Mouse (Mus musculus): Measurements from ENCODE around the gene Gabbr2.

Gene Gabbr2

DNA sequence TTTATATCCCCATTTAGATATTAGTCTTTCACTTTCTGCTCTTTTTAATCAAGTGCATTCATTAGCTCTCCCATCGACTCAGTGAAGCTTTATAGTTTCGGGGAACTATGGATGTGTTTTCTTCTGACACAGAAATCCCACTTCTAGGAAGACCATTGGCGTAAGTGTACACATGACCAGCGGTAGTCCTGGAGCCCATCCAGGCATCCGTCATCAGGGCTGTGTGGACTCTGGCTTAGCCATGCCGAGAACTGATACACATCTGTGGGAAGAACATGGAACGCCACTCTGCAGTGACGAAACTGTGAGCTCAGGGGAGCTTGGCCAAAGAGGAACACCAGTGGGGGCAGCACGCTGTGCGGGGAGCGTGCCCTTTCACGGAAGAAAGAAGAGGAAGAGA lies 128.0 kb downstream of the Gabbr2 start:
- peak; percentile 32 for DNase-seq (ENCODE audit: low spot score)

DNA sequence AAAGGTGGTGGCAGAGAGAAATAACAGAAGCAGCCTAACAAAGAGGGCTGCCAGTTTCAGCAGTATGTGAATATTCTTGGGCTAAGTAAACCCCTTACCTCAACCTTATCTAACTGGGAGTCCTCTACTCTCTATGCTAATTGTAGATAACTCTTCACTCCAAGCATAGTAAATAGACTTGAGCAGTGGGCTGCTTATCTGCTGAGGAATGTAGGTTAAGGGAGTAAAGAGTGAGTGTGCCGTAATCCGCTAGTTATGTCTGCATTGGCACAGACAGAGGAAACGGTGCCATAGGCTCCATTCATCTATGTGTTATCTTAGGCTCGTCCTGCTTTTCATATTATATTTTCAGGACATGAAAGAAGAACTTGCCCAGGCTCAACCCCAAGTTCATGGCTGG lies 129.0 kb downstream of the Gabbr2 start:
- no peak for DNase-seq (ENCODE audit: low spot score)

DNA sequence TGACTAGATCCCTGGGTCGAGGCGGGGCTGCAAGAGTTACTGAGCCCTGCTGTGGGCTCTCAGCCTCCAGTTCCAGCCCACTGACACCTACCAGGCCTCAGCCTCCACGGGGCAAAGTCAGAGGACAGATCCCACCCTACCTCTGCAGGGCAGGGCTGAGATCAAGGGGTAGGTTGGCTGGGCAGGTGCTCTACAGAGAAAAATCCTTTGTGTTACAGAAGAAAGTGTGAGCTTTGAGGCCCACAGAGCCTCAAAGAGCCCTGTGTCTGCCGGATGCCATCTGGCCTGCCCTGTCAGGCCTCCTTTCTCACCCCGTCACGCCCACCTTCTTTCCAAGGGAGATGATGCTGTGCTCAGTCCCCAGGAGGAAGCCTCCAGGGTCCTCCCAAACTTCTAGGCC lies 131.1 kb downstream of the Gabbr2 start:
- DNase-seq (ENCODE audit: low spot score) = no peak

DNA sequence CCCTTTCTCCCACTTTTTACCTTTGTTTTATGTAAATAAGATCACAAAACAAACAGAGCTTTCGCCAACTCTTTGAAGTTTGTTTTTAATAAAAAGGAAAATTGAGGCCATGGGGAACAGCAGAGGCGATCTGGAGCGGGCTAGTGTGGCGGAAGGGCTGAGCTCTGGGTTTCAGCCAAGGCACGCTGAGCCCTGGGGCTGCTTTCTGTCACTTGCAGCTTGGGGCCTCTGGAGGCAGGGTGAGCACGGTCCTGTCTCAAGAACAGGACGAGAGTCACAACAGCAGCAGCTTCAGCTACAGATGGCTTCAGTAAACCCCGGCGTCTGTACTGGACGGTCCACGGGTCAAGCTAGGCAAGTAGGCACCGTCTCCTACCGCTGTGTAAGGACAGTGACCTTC lies 132.8 kb downstream of the Gabbr2 start:
- no peak for DNase-seq (ENCODE audit: low spot score)

DNA sequence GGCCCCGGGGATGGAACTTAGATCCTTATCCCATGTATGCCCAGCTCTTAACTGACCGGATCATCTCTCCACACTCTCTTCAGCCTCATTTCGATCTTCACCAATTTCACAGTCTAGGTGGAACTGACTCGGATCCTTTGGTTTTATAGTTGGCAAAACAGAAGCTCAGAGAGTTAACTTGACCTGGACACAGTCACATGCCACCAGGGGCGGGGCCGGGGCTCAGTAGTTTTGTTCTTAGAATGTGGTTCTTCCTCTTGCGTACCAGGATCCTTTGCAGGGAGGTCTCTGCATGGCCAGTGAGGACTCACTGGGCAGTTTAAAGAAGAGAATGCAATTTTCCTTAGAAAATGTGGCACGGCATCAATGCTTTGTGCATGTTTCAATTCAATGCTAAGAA lies 135.5 kb downstream of the Gabbr2 start:
- DNase-seq (ENCODE audit: low spot score) = no peak

DNA sequence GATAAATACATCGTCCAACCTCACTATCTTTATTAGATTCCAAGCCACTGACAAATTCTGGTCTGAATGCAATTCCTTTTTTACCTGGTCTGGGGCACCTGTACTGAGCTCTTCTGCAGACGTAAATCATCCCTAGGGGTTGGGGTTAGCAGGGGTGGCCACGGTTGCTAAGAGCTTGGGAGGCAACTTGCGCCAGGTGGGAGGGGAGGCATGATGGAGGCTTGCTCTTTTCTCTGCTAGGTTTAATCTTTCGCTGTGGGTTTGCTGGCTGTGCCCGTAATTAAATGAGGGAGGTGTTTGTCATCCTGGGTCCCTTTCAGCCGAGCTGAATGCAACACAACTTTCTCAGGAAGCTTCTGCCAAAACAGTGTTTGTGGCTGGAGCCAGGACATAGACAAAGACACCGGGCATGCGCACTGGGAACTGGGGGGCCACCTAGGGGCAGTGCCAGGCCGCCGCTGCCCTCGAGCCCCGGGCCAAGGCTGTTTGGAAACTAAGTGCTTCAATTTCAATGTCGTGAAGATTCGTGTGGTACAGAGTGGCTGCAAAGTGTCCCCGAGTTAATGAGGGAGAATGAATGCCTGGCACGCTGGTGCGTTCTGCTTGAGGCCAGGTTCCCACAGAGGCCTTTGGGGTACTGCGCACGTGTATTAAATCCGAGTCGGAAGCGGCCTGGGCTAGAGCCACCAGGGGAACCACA lies 136.8 kb downstream of the Gabbr2 start:
- DNase-seq (ENCODE audit: low spot score) = no peak

DNA sequence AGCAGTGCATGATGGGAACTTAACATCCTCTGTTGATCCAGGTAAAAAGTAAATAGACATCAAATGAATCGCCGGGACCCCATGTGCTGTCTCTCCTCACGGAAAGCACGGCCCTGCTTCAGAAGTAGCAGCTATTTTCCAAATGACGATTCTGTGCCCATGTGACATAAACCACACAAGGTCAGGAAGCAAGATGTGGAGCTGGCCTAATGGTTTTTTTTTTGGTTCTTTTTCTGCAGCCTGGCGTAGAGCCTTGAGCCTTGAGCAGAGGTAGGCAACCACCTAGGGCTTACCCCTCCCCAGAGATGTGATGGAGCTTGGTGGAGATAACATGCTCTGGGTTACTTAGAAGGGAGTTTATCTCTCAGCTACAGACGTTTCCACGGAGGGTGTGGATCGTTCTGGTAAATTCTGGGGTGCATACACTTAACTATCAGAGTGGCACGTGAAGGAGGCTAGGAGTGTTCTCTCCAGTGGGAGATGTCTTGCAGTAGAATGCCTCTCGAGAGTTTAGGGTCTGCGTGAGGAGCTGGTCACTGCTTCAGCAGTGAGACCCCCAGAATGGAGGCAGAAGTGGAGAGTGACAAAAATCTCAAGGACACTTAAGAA lies 137.7 kb downstream of the Gabbr2 start:
- DNase-seq (ENCODE audit: low spot score) = peak; percentile 36

DNA sequence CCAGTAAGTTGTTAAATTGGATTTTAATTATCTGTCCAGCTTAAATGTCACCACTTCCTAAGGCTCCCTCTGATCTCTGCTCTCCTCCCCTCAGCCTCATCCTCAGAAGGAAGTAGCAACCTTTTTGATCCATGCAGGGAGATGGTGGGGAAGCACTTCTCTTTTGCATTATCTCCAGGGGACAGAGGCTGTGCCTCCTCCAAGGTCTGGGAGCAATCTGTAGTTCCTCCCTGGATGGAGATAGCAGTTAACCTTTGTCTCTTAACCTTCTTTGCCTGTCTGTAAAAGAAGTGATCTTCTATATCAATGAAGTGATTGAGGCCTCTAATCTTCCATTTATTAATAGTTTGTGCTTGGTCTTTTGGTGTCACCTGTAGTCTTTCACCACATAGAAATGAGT lies 143.9 kb downstream of the Gabbr2 start:
- no peak for DNase-seq (ENCODE audit: low spot score)

DNA sequence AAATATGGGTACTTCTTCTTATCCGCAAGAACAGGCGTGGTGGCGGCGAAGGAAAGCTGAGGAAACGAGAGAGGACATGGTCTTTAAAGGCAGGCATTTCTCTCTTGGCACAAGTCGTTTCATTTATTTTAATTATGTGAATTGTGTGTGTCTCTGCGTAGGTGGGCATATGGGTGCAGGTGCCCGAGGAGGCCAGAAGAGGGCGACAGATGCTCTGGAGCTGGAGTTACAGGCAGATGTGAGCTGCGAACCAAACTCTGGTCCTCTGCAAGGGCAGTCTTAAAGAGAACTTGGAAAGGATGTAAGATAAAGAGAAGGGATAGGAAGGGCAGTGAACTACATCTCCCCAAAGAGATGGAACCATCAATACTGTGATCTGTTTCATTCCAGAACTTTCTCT lies 145.3 kb downstream of the Gabbr2 start:
- no peak for DNase-seq (ENCODE audit: low spot score)

DNA sequence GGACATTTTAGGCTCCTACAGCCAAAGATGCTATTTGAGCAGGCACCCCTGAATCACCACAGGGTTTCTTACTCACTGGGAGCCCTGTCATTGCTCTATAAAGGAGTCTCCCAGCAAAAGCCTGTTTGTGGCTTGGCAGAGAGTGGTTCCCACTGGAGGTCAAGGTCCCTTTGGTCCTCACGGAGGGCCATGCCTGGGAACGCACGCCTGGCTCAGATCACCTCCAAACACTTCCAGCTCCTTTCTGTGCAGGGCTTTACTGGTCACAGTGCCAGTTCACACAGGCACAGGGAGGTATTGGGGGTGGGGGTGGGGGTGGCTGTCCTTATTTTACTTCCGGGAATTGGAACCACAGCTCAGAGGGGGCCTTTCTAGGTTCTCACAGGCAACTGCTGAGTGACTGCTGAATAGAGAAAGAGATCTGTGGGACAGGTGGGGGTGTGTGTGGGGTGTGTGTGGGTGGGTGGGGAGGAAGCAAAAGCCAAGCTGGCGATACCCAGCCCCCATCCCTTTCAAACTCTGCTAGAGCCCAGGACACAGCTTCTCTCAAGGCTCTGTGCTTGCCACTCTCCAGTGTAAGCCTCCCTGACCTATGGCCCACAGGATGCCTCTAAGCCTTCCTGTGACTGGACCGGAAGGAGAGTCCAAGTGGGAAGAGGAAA lies 146.6 kb downstream of the Gabbr2 start:
- DNase-seq (ENCODE audit: low spot score) = no peak

DNA sequence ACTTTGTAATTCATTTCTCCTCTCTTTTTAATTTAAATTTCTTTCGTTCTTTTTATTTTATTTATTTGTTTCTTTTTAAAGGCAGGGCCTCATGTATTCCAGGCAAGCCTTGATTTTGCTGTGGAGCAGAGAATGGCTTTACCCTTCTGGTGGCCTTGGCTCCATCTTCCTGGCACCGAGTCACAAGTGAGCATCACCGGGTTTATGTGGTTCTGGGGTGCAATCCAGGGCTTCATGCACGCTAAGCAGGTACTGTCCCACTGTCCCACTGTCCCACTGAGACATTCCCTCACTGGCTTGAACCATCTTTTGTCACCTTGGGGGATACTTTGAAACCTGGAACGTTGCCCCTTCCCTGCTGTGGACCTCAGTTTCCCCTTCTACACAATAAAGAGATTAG lies 147.1 kb downstream of the Gabbr2 start:
- DNase-seq (ENCODE audit: low spot score) = no peak

DNA sequence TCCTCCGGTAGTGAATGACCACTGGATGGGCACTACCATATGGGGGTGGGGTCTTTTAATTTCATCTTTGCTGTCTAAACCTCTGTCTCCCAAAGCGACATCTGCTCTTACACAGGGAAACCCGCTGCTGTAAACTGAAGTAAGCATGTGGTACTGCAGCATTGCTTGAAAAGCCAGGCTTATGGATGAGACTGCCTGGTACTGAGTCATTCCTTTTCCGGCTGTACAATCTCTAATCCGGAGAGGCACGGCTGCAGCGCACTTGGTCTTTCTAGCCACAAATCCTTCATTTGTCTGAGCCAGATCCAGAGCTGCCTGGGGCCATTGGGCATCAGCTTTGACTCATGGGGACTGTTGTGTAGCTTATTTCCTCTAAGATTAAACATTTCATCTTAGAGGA lies 149.1 kb downstream of the Gabbr2 start:
- DNase-seq (ENCODE audit: low spot score) = no peak

DNA sequence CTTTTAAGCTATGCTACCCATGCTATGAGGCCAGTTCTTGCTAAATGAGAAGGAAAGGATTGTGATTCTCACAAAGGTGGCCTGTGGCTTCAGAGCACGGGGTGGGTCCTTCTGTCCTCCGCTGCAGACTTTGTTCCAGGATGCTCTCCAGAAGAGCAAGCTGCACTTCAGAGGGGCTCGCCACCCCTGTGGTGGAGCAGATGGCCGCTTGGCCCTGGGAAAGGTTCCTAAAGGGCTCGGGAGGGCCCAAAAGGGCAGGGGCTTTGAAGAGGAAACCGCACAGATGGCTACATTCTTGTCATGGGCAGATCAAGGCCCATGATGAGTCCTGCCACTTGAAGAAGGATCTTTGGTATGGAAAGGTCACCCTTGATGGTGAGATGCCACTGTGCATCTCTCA lies 151.5 kb downstream of the Gabbr2 start:
- no peak for DNase-seq (ENCODE audit: low spot score)

DNA sequence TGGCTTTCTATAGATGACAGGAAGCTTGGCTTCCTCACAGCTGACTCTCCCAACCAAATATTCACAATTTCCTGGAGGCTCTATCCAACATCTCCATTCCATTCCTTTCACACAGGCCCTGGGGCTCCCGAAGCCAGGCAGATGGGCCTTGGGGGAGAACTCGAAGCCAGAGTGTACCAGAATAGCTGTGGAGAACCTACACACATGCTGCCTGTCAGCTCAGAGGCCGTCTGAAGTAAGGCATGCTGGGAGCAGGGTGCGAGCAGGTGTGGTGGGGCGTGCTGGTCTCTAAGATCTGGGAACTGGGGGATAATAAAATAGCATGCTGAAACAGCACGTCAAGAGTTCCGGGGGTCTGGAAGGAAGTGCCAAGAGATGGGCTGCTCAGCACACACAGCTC lies 154.3 kb downstream of the Gabbr2 start:
- DNase-seq (ENCODE audit: low spot score) = no peak

DNA sequence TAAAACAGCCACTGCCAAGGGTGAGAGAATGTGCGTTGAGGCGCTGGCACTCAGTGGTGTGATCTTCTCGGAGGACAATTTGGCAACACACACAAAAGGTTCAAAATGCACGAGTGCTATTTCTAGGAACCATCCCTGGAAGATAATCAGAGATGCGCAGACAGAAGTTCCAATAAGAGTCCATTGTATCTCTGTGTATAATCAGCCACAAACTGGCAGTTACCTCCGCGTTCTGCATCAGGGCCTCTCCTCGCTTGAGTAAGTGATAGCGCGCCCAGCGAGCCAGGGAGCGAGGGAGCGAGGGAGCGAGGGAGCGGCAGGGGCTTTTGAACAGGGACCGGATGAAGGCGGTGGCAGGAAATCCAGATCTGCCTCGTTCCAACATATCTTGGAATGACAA lies 155.6 kb downstream of the Gabbr2 start:
- no peak for DNase-seq (ENCODE audit: low spot score)

DNA sequence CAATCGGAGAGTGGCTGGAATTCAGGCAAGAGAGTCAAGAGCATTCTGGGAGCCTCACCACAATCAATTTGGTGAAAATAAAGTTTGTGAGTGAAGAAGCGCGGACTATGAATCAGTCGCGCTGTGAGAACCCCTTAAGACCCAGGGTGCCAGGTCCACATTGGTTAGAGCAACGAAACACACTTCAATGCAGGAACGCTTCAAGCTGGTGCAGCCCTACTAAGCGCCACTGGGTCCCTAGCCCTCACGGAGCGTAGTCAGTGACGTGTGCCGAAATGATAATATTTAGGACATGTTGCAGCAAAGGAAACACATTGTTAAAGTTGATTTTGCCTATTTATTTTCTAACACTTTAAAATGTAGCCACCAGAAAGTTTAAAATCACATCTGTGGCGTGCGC lies 156.6 kb downstream of the Gabbr2 start:
- no peak for DNase-seq (ENCODE audit: low spot score)

DNA sequence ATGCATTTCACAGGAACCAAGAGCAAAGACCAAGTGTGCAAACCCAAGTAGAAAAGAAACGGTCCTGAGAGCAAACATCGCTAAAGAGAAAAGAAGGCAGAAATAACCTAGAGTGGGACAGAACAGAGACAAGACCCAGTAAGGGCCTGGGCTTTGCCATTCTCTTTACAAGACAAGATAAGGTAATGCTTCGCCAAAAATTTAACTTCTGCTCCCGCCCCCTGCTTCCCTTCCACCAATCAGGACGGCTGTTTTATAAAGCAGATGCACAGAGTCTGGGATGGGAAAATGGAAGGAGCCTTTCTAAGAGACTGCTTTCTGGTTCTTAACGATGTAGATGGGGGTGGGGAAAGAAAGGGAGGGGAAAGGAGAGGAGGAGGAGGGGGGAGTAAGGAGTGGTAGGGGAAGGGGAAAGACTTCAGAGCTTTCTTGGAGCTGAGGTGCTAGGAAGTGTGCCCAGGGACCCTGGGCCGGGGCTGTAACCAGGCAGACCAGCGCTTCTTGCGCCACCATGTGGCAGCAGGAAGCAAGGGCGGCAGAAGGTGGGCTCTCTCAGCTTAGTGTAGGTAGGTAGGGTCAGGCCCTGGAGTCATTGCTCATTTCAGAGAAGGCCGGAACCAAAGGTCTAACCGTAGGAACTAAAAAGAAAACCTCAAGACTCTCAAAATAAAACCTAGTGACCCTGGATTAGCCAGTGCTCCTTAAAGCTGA lies 158.7 kb downstream of the Gabbr2 start:
- peak; percentile 21 for DNase-seq (ENCODE audit: low spot score)

DNA sequence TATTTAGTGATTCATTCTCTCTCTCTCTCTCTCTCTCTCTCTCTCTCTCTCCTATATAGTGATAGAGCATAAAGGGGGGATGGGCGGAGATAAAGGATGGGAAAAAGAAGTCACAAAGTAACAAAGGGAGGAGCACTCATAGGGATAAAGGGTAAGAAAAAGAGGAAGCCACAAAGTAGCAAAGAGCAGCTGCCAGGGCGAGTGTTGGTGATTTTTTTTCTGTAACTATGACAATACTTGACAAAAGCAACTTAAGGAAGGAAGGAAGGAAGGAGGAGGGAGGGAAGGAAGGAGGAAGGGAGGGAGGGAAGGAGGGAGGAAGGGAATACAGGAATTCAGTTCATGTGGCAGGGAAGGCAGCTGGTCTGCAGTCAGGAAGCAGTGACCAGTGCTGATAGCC lies 162.0 kb downstream of the Gabbr2 start:
- no peak for DNase-seq (ENCODE audit: low spot score)

DNA sequence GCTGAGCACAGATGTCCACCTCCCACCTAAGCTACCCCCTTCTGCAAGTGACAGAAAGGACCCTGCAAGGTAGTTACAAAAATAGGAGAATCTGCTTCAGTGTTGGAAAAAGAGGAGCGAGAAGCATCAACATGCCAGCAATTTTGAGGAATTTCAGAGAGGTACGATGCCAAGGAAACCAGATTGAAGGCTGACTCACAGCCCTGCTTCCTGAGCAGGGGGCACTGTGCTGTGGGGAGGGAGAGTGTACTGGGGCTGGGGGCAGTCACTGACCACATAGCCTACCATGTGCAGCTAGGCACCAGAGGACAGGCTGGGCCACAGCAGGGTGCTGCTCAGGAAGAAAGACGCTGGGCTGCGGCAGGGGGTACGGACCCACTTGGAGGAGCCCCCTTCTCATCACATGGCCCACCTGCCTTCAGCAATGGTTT lies 163.5 kb downstream of the Gabbr2 start:
- no peak for DNase-seq (ENCODE audit: low spot score)

DNA sequence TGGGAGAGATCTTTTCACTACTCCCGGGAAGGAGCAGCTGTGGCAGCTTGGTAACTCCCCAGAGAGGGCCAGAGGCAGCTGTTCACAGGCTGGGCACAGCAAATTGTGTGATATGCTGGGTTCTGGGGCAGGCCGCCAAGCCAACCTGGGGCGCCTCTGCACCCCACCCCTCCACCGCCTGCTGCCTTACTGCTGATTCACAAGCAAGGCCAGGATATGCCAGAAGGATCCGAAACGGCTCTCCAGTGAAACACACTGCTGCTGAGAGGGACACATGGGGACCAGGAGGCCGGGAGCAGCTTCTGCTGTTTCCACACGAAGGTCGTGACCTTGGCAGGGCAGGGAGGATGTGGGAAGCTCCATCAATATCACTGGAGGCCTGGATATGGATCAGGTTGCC lies 164.2 kb downstream of the Gabbr2 start:
- no peak for DNase-seq (ENCODE audit: low spot score)

DNA sequence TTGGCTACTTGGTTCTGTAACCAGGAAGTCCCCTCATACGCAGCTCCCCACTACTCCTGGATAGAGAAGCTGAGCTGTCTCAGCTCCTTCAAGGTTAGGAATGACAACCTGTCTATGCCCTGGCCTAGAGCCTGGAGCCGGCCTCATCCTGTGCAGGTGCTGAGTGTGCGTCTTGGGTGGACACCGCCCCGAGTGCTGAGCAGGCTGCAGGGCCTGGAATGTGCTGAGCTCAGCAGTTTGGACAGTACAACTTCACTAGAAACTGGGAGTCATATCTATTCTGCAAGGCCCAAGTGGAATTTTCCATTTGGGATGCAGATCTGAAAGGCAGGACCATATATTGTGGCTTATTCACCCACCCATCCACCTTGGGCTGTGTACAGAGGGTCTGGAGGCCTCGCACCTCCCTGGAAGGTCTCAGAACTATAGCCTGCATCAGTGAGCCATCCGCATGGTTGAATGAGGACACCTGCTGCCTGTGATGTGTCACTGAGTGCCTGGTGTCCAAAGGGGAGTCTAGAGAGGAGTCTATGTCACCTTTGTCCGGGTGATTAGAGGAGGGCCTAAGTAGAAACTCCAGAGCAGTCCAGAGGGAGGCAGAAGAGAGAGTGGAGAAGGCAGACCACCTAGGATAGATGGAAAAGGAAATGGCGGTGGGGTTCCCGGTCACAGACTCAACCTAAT lies 165.7 kb downstream of the Gabbr2 start:
- DNase-seq (ENCODE audit: low spot score) = peak; percentile 64

DNA sequence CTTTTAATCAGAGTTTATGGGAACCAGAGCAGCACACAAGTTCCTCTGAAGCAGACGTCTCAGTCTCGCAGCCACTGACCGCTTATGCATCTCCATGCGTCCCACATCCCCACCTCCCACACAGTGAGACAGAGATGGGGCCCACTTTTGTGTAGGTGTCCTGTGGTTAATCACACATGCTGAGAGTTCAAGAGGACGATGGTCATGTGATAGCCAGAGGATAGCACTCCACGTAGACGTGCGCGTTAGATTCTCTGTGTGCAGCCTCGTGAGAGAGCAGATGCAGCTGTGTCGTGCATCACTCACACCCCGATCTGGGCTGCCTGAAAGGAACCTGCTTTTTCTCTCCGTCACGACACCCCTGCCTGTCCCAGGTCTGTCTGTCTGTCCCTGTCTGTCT lies 167.9 kb downstream of the Gabbr2 start:
- no peak for DNase-seq (ENCODE audit: low spot score)

All from yolk sac, embryonic 10.5 days (tissue).